Mouse (Mus musculus) G1E (cell line): ENCODE data around the gene Fam71b.

ENCODE experiments used
- CTCF ChIP-seq: IDR thresholded peaks from 2 replicates; pipeline ENCODE4 v1.5.1; 2012; ENCODE audit warnings: low read depth, low read length, inconsistent platforms, mixed read lengths
- GATA1 ChIP-seq: IDR thresholded peaks from 2 replicates; pipeline ENCODE4 v1.6.1; 2012; ENCODE audit warnings: borderline replicate concordance, low read length, inconsistent platforms, mixed read lengths
- POLR2AphosphoS5 ChIP-seq: IDR thresholded peaks from 2 replicates; pipeline ENCODE4 v1.6.1; 2012; ENCODE audit warnings: low read depth, low read length, inconsistent platforms; ENCODE audit not compliant: insufficient replicate concordance
- TAL1 ChIP-seq: conservative IDR thresholded peaks from 2 replicates; pipeline ENCODE4 v1.6.1; 2012; ENCODE audit warnings: low read depth, low read length, inconsistent platforms, mixed read lengths

DNA sequence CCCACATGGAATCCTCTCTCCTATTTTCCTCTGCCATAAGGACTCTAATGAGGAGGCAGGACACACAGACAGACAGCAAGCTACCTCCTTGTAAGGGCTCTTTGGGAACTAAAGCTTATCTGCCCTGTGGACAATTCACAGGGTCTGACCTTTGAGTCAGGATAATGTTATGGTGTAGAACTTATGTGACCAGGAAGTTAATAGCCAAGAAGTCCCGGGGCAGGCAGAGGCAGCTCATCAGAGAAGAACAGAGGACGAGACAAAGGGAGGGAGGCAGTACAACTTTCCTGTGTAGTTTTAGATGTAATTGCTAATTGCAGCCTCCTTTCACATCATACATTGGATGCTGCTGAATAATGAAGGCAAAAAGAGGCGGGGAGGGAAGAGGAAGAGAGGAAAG is 5.7 kb upstream of the Fam71b start:
- TF ChIP-seq CTCF (no peak), TAL1 (no peak), POLR2AphosphoS5 (no peak), GATA1 (no peak)
